8 mouse cellular contexts compared by ENCODE assay signal in genomic region chr5:99578692-99579091, GRCm38 (mm10).
A peak's percentile ranks its signal among the peaks of the same experiment; 100 is the strongest.
DNase-seq lines count a peak whose midpoint lies in the region; ATAC-seq and TF ChIP-seq lines count a peak whose summit lies in the region.

No protein-coding gene starts in this region.

- H3K9ac ChIP-seq in forebrain, embryonic 13.5 days = no peak overlapping the region
- no peak overlapping the region for H3K9ac ChIP-seq in heart, embryonic 14.5 days (ENCODE audit: low read length)
- no peak overlapping the region for H3K9ac ChIP-seq in kidney, postnatal 0 days (ENCODE audit: low read depth, low read length)
- no peak overlapping the region for H3K9ac ChIP-seq in stomach, embryonic 15.5 days

- no peaks in the 10 kb centered on the region for H3K9me3 ChIP-seq in forebrain, embryonic 10.5 days
- no peaks in the 10 kb centered on the region for H3K9me3 ChIP-seq in forebrain, embryonic 13.5 days (replicated peaks)
- no peaks in the 10 kb centered on the region for H3K9me3 ChIP-seq in heart, embryonic 14.5 days (ENCODE audit: control insufficient read depth, low read length)
- H3K9me3 ChIP-seq in kidney, postnatal 0 days (replicated peaks; ENCODE audit: low read length) = no peaks in the 10 kb centered on the region
- no peaks in the 10 kb centered on the region for H3K9me3 ChIP-seq in midbrain, embryonic 10.5 days (replicated peaks)
- no peaks in the 10 kb centered on the region for H3K9me3 ChIP-seq in stomach, embryonic 15.5 days

- 7% methylated on average over 4 of the region's 4 CpGs for WGBS in forebrain, embryonic 10.5 days
- 4% methylated on average over 4 of the region's 4 CpGs for WGBS in forebrain, embryonic 13.5 days
- WGBS in heart, embryonic 14.5 days = 10% methylated on average over 4 of the region's 4 CpGs
- WGBS in kidney, postnatal 0 days = 4% methylated on average over 4 of the region's 4 CpGs
- 5% methylated on average over 4 of the region's 4 CpGs for WGBS in midbrain, embryonic 10.5 days
- WGBS in stomach, embryonic 15.5 days = 8% methylated on average over 4 of the region's 4 CpGs

- no peaks in the 10 kb centered on the region for H3K36me3 ChIP-seq in forebrain, embryonic 10.5 days (replicated peaks)
- H3K36me3 ChIP-seq in forebrain, embryonic 13.5 days (ENCODE audit: poor library complexity, severe bottlenecking) = no peaks in the 10 kb centered on the region
- H3K36me3 ChIP-seq in heart, embryonic 14.5 days (ENCODE audit: control insufficient read depth, insufficient read depth, low read length) = no peaks in the 10 kb centered on the region
- H3K36me3 ChIP-seq in kidney, postnatal 0 days (ENCODE audit: insufficient read depth, low read length) = no peaks in the 10 kb centered on the region
- no peaks in the 10 kb centered on the region for H3K36me3 ChIP-seq in midbrain, embryonic 10.5 days
- H3K36me3 ChIP-seq in stomach, embryonic 15.5 days = no peaks in the 10 kb centered on the region

- no peak overlapping the region for H3K27ac ChIP-seq in forebrain, embryonic 10.5 days
- H3K27ac ChIP-seq in forebrain, embryonic 13.5 days = no peak overlapping the region
- H3K27ac ChIP-seq in cortical plate, adult 2 months (ENCODE audit: insufficient read depth, low read length) = no peak overlapping the region
- H3K27ac ChIP-seq in heart, embryonic 14.5 days (replicated peaks in 1 of 2; ENCODE audit: control insufficient read depth in 1 of 2, insufficient read depth in 1 of 2, low read depth in 2 of 2, low read length in 2 of 2) = no peak overlapping the region
- no peak overlapping the region for H3K27ac ChIP-seq in kidney, postnatal 0 days
- no peak overlapping the region for H3K27ac ChIP-seq in midbrain, embryonic 10.5 days (replicated peaks)
- H3K27ac ChIP-seq in stomach, embryonic 15.5 days = no peak overlapping the region

- H3K4me2 ChIP-seq in forebrain, embryonic 13.5 days = no peak overlapping the region
- H3K4me2 ChIP-seq in heart, embryonic 14.5 days (ENCODE audit: low read length) = no peak overlapping the region
- H3K4me2 ChIP-seq in kidney, postnatal 0 days (ENCODE audit: low read length) = no peak overlapping the region
- no peak overlapping the region for H3K4me2 ChIP-seq in stomach, embryonic 15.5 days

- no peak overlapping the region for H3K4me3 ChIP-seq in forebrain, embryonic 10.5 days
- no peak overlapping the region for H3K4me3 ChIP-seq in forebrain, embryonic 13.5 days
- H3K4me3 ChIP-seq in cortical plate, adult 2 months (ENCODE audit: insufficient read depth, low read length) = no peak overlapping the region
- no peak overlapping the region for H3K4me3 ChIP-seq in heart, embryonic 14.5 days (ENCODE audit: control insufficient read depth in 1 of 2, insufficient read depth in 1 of 2, low read depth in 1 of 2, low read length in 2 of 2)
- no peak overlapping the region for H3K4me3 ChIP-seq in kidney, postnatal 0 days (replicated peaks; ENCODE audit: low read depth, low read length)
- H3K4me3 ChIP-seq in midbrain, embryonic 10.5 days = no peak overlapping the region
- H3K4me3 ChIP-seq in stomach, embryonic 15.5 days (replicated peaks) = no peak overlapping the region

- peak; percentile 64 for TF ChIP-seq CTCF in cortical plate, adult 2 months (IDR thresholded peaks at IDR 0.05; ENCODE audit: extremely low read depth, insufficient read depth, low read length)
- TF ChIP-seq CTCF in kidney, postnatal 0 days (IDR thresholded peaks at IDR 0.05; ENCODE audit: low read depth) = peak; percentile 88

- TF ChIP-seq POLR2A in cortical plate, adult 2 months (IDR thresholded peaks at IDR 0.05; ENCODE audit: extremely low read depth, insufficient read depth, low read length) = no peak

- H3K27me3 ChIP-seq in forebrain, embryonic 10.5 days (ENCODE audit: poor library complexity, severe bottlenecking) = no peaks in the 10 kb centered on the region
- H3K27me3 ChIP-seq in forebrain, embryonic 13.5 days = peaks cover 6% of the 10 kb centered on the region
- H3K27me3 ChIP-seq in heart, embryonic 14.5 days (ENCODE audit: control insufficient read depth, insufficient read depth, low read length) = no peaks in the 10 kb centered on the region
- H3K27me3 ChIP-seq in kidney, postnatal 0 days (ENCODE audit: insufficient read depth, low read length) = no peaks in the 10 kb centered on the region
- peaks cover 61% of the 10 kb centered on the region for H3K27me3 ChIP-seq in midbrain, embryonic 10.5 days (ENCODE audit: low read depth, poor library complexity, severe bottlenecking)
- no peaks in the 10 kb centered on the region for H3K27me3 ChIP-seq in stomach, embryonic 15.5 days (replicated peaks)

- peaks cover 11% of the 10 kb centered on the region for H3K4me1 ChIP-seq in forebrain, embryonic 10.5 days
- 0 out of 2 replicates have a peak, but pooled peaks cover 6% of the 10 kb centered on the region for H3K4me1 ChIP-seq in forebrain, embryonic 13.5 days
- no peaks in the 10 kb centered on the region for H3K4me1 ChIP-seq in cortical plate, adult 2 months (ENCODE audit: control insufficient read depth, insufficient read depth, low read length)
- H3K4me1 ChIP-seq in heart, embryonic 14.5 days (ENCODE audit: control insufficient read depth in 2 of 2, insufficient read depth in 2 of 2, low read length in 2 of 2) = peaks cover 9 to 15% of the 10 kb centered on the region in 2 experiments; a peak in 3 of 4 replicates
- H3K4me1 ChIP-seq in kidney, postnatal 0 days (replicated peaks; ENCODE audit: insufficient read depth, low read length) = no peaks in the 10 kb centered on the region
- H3K4me1 ChIP-seq in midbrain, embryonic 10.5 days = peaks cover 2% of the 10 kb centered on the region; the same call in 1 of the 2 replicates
- no peaks in the 10 kb centered on the region for H3K4me1 ChIP-seq in stomach, embryonic 15.5 days

- ATAC-seq in forebrain, embryonic 13.5 days = no peak
- ATAC-seq in activated CD4-positive, CD25-positive, alpha-beta regulatory T cell, adult 4 months = peak; percentile 66
- 0 out of 2 replicates have a peak, but pooled peaks have one; percentile 56 for ATAC-seq in heart, embryonic 14.5 days (ENCODE audit: insufficient number of reproducible peaks, insufficient read depth, low FRiP score, low read depth)
- peak; percentile 59 for ATAC-seq in kidney, postnatal 0 days (replicated peaks; ENCODE audit: low FRiP score, low read depth)
- peak; percentile 58 for ATAC-seq in stomach, embryonic 15.5 days (ENCODE audit: insufficient read depth, low FRiP score, low read depth)

- DNase-seq in forebrain, embryonic 10.5 days (ENCODE audit: extremely low spot score, low spot score) = peak; percentile 52
- peak; percentile 82 for DNase-seq in kidney, postnatal 0 days (ENCODE audit: low spot score)
- DNase-seq in midbrain, embryonic 10.5 days (ENCODE audit: low spot score) = peak; percentile 59
